Mouse (Mus musculus) thymus, adult 2 months (tissue): ENCODE data around the gene Ephx1.

ENCODE experiments used
- CTCF ChIP-seq: fragments of 200-500 bp; IDR thresholded peaks from 2 replicates; pipeline ENCODE4 v1.5.1; 2012; ENCODE audit warnings: mild to moderate bottlenecking, control low read depth, low read length, moderate library complexity, borderline replicate concordance; ENCODE audit not compliant: control insufficient read depth, poor library complexity, insufficient read depth; ENCODE audit errors: extremely low read depth
- POLR2A ChIP-seq: fragments of 200-500 bp; IDR thresholded peaks from 2 replicates; pipeline ENCODE4 v1.6.1; 2012; ENCODE audit warnings: mild to moderate bottlenecking, low read length, control low read depth, moderate library complexity; ENCODE audit not compliant: control insufficient read depth, poor library complexity, insufficient read depth; ENCODE audit errors: extremely low read depth

DNA sequence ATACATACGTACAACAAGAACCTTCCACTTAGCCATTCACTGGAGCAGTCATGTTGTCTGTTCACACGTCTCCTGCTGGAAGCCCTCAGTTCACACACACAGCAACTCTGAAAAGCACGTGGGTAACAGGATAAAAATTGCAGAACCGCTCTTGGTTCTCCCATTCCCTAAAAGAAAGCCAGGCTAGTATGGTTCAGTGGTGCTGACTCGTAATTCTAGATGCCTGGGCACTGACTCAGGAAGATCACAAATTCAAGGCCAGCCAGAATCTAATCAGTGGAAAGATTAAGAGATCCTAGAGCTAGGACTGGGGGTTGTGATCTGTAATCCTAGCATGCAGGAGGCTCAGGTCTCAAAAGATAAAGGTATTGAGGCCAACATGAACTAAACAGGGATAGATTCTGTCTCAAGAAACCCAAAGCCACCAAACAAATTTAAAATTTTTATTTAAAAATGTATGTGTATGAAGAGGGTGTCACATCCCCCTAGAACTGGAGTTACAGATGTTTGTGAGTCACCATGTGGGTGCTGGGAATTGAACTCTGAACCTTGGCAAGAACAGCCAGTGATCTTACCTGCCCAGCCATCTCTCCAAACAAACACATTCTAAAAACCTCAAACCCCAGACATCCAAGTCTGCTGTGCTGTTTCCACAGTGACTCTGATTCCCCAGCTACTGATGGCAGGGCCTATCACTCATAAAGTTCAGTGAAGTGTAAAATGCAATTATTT, at the start of gene Ephx1:
- TF ChIP-seq POLR2A (no peak), CTCF (no peak)
